Mouse (Mus musculus) small intestine, adult 2 months (tissue): ENCODE data around the gene S100a1.

Experiments used
- CTCF ChIP-seq: fragments of 200-500 bp; IDR thresholded peaks from 2 replicates; pipeline ENCODE4 v1.5.1; 2012; ENCODE audit warnings: low read depth, mild to moderate bottlenecking, control low read depth, inconsistent platforms, low read length, moderate library complexity, mixed read lengths; ENCODE audit not compliant: insufficient replicate concordance, insufficient read length; ENCODE audit errors: extremely low read depth
- POLR2A ChIP-seq: fragments of 200-500 bp; IDR thresholded peaks from 2 replicates; pipeline ENCODE4 v1.6.1; 2012; ENCODE audit warnings: low read depth, mild to moderate bottlenecking, control low read depth, inconsistent platforms, low read length, moderate library complexity

DNA sequence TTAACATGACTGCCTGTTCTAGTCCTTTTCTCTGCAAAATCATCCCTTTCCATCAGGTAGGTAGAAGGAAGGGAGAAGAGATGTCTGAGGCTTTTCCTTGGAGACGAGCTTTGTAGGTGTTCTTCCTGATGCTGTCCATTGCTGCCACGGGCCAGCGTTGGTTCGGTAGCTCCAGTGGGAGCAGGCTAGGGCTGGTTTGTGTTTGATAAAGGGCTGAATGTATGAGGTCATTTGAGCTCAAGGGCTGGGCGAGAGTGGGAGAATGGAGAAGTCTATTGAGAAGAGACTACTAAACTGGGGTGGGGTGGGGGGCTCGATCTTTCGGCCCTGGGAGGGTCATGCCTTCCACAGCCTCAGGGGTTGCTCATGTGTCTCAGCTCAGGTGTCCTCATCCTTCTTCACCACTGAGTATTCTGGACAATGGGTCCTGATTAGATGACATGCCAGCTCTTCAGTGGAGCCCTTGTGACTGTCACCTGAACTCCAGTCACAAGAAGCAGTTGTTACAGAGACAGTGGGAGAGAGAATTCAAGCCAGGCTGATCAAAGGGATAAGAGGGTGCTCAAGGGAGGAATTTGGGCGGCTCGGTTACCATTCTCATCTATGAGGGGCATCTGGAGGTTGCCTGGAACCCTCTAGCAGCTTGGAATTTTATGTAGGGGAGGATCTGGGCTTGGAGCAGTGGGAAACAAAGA, 1.1 kb downstream of the S100a1 start:
- TF ChIP-seq POLR2A (no peak), CTCF (no peak)
